Mouse (Mus musculus) gastrocnemius, adult 18-20 months (tissue): ENCODE measurements at regions not wholly inside any gene's neighbourhood (a gene's known extent, or its start where the extent isn't known, plus 50 kb on each side); places are given as distances from the start of the nearest gene placed in this dataset.

ENCODE experiments used
- DNase-seq: peaks from one replicate; pipeline ENCODE4 v3.0.0; 2021; ENCODE audit warnings: low spot score

- DNase-seq: no peak
Observed at GRCm38 (mm10) chr10:21775911-21776761, 105.8 kb upstream of the Sgk1 start.

- DNase-seq: no peak
Observed at GRCm38 (mm10) chr10:21776762-21777080, 105.3 kb upstream of the Sgk1 start.

DNA sequence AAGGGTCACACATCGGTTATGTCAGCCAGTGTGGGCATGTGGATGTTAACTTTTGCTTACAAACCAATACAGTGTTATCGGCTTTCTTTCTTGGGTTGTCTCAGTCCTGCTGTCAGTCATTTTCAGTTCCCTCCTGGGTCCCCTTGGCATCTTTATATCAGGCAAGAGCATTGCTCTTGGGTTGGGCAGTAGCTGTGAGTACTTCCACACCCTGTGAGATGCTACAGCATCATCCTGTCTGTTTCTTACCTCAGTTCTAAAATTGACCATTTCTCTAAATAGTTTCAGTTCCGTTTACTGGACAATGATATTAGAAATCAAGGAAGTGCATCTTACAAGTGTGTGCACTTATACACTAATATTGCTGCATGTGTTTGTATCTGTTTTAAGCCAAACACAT is 104.9 kb upstream of the Sgk1 start:
- DNase-seq: no peak

- DNase-seq: peak; percentile 18
Observed at GRCm38 (mm10) chr10:21783478-21783877, 98.5 kb upstream of the Sgk1 start.

DNA sequence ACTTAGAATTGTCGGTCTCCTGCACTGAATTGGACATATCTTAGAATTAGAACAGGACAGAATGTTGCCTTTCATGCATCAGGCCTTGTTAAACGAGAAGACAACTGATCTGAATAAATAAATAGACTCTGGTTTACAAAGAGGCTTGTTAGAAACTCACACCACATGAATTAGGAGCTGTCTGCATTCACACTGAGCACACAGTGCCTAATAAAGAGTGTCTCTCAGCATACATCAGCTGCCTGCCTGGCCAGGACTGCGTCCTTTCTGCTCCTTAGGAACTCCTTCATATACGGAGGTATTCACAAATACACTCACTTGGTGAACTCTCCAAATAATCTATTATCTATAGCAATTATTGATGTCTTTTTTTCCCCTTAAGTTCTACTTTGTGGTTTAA is 96.9 kb upstream of the Sgk1 start:
- no peak for DNase-seq

GRCm38 (mm10) chr10:21785785-21786184 is 96.2 kb upstream of the Sgk1 start:
- DNase-seq: no peak

DNA sequence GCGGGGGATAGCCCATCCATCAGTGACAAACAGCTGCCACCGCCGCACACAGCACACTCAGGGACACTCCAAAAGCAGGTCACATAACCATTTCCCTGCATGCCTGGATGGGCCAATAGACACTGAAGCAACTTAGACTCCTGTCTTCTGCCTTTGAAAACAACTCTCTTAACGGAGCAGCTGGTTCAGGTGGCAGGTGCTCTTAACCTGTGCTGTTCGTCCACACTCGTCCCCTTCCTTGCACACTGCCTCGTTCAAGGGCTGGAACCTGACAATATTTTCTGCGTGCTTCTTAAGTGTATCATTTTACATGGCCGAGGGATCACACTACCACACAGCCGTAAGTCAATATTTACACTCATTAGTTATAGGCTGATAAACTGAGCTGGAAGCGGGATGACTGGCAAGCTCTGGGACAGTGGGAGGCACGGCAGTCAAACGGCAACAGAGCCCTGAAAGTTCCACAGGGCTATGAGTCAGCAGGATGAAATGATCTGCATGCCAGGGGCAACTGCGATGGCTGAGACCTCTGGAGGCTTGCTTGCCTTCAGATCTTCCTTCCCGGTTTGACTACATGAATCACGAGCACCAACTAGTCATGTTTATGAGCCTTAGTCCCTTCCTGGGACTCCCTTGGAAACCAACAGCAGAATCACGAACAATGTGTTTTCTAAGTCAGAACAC is 92.0 kb upstream of the Sgk1 start:
- DNase-seq: peak; percentile 48

DNA sequence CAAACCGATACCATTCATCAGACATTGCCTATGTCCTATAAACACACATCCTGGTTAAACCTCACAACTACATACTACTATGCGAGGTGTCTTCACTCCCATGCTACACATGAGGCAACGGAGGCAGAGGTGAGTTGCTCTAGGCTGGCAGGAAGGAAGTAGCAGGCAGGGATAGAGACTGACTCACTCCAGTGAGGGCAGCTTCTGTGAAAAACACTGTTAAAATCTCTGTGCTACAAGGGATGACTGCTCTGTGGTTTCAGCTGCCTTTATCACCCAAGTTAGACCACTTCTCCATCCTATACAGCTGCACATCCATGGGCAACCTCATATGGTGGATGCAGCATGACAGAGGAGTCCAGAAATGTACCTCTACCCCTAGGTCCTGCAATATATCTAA is 91.0 kb upstream of the Sgk1 start:
- no peak for DNase-seq

DNA sequence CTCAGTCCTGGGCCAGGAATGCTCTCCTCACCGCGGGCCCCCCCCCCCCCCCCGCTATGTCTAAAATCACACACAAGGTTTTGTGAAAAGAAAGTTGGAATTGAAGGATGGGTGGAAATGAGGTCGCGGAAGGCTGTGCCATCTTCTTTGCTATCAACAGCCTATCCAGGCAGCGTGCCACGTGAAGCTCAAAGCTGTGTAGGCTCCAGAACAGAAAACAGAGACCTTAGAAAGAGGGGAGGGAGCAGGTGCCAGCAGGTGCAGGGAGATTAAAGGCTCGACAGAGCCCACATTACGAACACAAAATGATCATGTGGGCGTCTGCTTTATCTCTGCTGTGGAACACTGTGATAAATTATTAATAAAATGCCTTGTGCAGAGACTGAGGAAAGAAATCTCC is 89.6 kb upstream of the Sgk1 start:
- no peak for DNase-seq

DNA sequence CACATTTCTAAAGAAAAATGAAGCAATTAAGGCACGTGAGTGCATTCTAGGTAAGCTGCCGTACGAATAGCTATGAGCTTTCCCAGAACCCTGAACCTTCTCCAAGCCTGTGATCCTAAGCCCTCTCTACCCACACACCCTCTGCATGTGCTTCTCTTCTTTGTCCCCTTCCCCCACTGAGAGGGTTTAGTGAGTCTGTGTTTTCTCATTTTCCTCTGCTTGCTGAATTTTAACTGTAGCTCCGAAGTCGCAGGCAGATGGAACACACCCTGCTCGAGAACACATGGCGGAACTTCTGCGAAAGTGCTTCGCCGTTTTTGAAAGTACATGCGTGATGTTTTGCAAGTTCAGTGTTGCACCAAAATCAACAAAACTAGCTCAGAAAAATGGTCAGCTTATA is 88.3 kb upstream of the Sgk1 start:
- no peak for DNase-seq

DNA sequence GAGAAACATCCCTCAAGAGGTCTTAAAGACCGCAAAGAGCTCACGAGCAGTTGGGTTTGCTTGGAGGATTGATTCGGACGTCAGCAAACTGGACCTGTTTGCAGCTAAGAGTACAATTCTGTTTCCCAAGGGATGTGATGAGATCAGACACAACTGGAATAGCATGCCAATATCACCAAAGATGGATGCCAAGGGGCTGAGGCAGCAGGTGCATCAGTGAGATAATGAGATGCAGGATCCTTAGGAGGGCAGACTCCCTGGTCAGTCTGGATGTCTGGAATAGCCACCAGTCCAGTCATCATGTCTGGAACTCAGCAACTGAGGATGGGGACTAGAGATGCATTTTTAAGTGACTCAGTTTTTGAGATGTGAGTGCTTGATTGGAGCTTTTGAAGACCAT is 85.6 kb upstream of the Sgk1 start:
- DNase-seq: no peak

- DNase-seq: no peak
Observed at GRCm38 (mm10) chr10:21798103-21798502, 83.9 kb upstream of the Sgk1 start.

DNA sequence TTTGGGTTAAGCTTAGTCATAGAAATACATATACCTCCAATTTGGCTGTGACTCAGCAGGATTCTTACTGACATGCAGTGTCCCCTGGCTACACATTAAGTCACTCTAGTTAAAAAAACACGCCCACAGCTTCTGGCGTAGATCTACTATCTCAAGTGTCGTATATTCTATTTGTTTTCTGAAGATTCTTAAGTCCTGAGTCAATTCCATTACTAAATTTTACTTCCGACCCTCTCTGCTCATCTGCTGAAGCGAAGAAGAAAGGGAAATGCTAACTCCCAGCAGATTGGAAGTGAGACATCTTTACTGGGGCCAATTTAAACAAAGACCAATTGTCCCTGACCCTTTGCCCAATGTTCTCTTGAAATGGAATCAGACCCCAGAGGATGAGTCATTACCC is 80.4 kb upstream of the Sgk1 start:
- DNase-seq: no peak

DNA sequence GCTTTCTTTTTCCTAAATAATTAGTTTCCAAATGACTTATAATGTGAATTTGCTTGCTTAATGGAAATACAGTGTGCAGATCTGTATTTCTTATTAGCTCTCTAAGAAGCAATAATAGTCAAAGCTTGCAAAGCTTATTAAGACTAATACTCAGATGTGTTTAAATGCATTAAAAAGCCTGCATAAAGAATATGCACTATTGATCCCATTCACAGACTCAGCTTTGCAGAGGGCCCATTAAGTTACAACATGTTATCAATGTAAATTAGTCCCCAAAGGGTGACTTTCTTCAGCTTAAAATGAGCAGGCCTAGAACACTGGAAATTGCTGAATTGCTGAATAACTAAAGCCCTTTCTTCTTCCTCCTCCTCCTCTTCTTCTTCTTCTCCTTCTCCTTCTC is 78.8 kb upstream of the Sgk1 start:
- no peak for DNase-seq

DNA sequence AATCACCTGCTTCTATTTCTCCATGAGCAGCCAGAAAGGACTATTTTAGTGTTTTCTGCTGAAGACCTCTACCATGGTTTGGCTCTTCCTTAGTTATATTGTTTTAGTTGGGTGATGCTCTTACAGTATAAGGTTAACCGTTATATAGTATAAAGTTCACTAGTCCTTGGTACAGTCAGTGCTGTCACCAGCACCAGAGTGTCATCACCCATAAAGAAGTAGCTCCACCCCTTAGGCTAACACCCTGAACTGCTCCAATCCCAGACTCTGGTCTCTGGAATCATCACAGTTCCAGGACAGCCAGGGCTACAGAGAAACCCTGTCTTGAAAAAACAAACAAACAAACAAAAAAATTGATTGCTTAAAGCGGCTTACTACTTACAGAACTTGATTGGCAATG is 77.2 kb upstream of the Sgk1 start:
- DNase-seq: no peak

DNA sequence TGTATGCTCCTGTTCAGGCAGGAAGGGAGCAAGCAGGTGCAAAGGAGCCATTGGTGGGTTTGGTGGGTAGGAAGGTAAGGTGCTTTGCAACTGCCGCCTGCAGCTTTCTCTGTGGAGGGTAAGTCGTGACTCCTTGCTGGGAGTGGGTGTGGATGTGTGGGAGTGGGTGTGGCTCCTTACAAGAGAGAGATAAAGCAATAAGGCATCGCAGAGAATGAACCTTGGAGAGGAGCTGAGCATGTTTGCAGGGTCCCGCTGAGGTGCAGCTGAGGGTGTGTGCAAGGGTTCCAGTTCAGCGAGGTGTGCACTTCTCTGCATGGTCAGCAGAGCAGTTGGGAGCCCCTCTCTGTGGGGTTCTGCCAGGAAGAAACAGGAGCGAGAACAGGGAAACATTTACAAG is 76.4 kb upstream of the Sgk1 start:
- no peak for DNase-seq

- no peak for DNase-seq
Observed at GRCm38 (mm10) chr10:21806716-21807115, 75.3 kb upstream of the Sgk1 start.

- no peak for DNase-seq
Observed at GRCm38 (mm10) chr10:21819686-21820085, 62.3 kb upstream of the Sgk1 start.

DNA sequence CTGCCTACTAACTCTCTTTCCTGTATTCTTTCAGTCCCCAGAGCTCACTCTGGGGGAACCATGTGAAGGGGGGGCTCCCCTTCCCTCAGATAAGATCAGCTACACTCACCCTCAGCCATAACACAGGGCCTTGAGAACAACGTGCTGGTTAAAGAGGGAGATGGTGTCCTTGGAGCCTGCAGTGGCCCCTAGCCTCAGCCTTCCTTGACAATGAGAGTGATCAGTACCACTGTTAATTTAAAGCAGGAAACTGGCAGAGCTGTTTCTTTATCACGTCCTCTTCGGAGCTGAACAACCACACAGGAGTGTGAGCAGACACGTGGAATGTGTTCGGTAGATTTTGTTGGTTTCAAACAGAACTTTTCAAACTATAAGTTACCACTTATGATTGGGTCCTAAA is 60.6 kb upstream of the Sgk1 start:
- no peak for DNase-seq

DNA sequence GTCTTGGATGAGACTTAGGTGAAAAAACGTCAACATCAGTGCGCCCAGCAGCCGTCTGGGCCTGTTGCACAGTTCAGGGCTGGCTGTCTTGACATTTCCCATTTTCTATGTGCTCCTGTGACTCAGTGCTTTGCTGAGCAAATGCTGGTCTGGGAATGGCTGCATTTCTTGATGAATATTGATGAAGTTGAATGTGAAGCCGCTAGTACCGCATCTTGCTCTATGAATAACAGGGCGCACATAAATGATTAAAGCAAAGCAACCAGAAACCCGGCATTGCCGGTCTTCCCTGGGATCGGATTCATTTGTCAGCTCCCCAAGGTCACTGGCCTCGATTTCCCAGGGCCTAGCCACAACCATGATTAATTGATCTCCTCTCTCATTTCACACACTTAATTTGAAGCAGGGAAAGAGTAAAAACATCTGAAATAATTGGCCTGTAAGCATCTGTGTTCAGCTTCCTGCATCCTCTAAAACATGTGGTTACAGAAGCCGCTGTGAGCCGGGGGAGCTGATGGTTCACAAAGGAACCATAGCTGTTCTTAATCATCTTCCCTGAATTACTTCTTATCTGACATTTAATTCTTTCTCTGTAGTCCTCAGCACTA is 57.5 kb upstream of the Sgk1 start:
- no peak for DNase-seq

GRCm38 (mm10) chr10:21826793-21827504 is 55.0 kb upstream of the Sgk1 start:
- DNase-seq: no peak

- DNase-seq: no peak
Observed at GRCm38 (mm10) chr10:21827505-21827844, 54.5 kb upstream of the Sgk1 start.
